Mouse (Mus musculus): ENCODE results near the gene Gm15557. TPM values are rescaled to one million over a fixed set of nuclear protein-coding genes. Genes with fewer than 3 reads are reported as not detected.

The Gm15557 gene
- polyA plus RNA-seq, 1 experiment from 2014 or later: not detected

DNA sequence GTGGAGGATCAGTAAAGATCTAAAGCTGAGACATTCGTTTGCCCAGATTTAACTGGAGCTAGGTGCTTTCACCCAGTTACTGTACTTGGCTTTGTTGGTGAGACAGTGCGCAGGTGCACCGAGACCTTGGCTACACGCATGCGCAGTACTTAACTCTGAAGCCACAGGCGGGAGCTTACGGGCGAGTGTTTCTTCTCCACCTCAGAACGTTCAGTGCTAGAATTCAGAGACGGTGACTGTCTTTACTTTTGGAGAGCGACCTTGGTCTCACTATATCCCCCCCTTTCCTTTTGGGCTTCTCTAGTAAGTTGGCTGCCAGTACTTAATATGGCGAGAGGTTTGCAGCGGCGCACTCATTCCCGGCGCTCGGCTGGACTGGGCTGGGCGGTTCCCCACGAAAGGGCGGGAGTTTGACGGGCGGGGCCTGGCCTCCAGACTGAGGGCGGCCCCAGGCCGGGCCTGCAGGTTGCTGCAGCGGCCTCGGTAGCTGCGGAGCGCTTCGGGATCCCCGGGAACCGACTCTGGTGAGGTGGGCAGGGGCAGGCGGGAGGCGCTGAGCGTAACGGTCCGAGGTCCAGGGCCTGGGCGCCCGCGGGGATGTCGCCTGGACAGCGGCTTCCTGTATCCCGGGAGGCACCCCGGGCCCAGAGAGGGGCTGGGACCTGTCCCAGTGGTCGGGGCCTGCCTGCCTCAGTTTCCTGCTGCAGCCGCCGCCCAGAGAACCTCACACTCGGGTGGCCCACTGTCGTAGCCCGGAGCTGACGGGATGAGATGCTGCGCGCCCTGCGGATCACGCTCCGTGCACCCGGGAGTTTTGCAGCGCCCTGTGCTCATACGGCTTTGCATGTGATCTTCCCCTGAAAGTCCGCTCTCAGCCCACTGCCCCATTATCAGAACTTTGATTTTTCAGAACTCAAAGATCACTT, 15.9 kb downstream of the Gm15557 start, which contains the start of gene Cep250:
TSS of gene Cep250 (plus strand) at position 325 of the 926 bp plus-strand sequence.
- under 1% methylated on average over 58 of the region's 59 CpGs for WGBS

DNA sequence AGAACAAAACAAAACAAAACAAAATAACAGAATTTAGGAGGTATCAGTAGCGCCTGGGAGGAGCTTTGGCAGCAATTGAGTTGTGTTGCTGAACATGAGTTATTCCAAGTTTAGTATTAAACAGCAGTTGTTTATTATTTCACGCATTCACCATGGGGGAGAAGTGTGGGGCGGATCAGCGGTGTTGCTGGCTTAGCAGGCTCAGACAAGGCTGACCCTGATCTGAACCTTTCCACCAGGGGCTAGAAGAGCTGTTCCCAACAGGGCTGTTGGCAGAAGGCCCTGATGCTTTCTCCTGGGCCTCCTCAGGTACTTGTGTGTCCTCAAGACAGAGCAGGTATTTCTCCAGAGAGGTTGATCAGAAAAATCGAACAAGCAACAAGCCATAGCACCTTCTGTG, 19.5 kb downstream of the Gm15557 start:
- WGBS: 88% methylated on average over 5 of the region's 5 CpGs
- H3K4me1 ChIP-seq: peaks cover 4% of the 10 kb centered on the region; the same call in 1 of the 2 replicates
- no peak overlapping the region for H3K27ac ChIP-seq
- no peak overlapping the region for H3K4me2 ChIP-seq (replicated peaks)
- 0 out of 2 replicates have a peak, but pooled peaks cover 2% of the 10 kb centered on the region for H3K27me3 ChIP-seq
- no peak overlapping the region for H3K4me3 ChIP-seq
- peaks cover 31% of the 10 kb centered on the region for H3K36me3 ChIP-seq
- no peaks in the 10 kb centered on the region for H3K9me3 ChIP-seq
- no peak overlapping the region for H3K9ac ChIP-seq
- no peak for ATAC-seq (ENCODE audit: insufficient number of reproducible peaks, insufficient read depth, low FRiP score, low TSS enrichment)

More for the DNA sequence above, 15.9 kb downstream of the Gm15557 start, which contains the start of gene Cep250:
- H3K36me3 ChIP-seq: no peaks in the 10 kb centered on the region
- H3K4me3 ChIP-seq: peak within 1 kb of the TSS; percentile 93
- H3K4me2 ChIP-seq (replicated peaks): peak within 1 kb of the TSS; percentile 53
- H3K9me3 ChIP-seq: no peaks in the 10 kb centered on the region
- peak within 1 kb of the TSS; percentile 85 for H3K27ac ChIP-seq
- 0 out of 2 replicates have a peak, but pooled peaks cover 2% of the 10 kb centered on the region for H3K27me3 ChIP-seq
- peaks cover 4% of the 10 kb centered on the region; the same call in 1 of the 2 replicates for H3K4me1 ChIP-seq
- H3K9ac ChIP-seq: peak within 1 kb of the TSS; percentile 96
- peak; percentile 96 for ATAC-seq (ENCODE audit: insufficient number of reproducible peaks, insufficient read depth, low FRiP score, low TSS enrichment)

DNA sequence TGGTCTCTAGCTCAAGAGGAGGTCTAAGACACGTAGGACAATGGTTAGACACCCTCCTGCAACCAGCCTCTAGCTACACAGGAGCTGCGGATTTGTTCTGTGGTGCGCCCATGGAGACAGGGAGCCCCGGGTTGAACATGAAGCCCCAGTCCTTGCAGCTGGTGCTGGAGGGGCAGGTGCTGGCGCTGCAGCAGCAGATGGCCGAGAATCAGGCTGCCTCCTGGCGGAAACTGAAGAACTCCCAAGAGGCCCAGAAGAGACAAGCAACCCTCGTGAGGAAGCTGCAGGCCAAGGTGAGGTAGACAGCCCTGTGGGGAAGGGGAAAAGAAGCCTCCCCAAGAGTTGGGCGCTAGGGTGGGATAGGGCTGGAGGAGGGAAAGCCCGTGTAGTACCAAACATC, 21.3 kb downstream of the Gm15557 start:
- no peak for ATAC-seq (ENCODE audit: insufficient number of reproducible peaks, insufficient read depth, low FRiP score, low TSS enrichment)
- 78% methylated on average over 10 of the region's 10 CpGs for WGBS
- Histone ChIP-seq H3K36me3 (peaks cover 48% of the 10 kb centered on the region), H3K4me1 (peaks cover 4% of the 10 kb centered on the region; the same call in 1 of the 2 replicates), H3K9me3 (no peaks in the 10 kb centered on the region), H3K9ac (no peak overlapping the region), H3K27me3 (no peaks in the 10 kb centered on the region), H3K27ac (no peak overlapping the region), H3K4me2 (replicated peaks) (no peak overlapping the region), H3K4me3 (no peak overlapping the region)

DNA sequence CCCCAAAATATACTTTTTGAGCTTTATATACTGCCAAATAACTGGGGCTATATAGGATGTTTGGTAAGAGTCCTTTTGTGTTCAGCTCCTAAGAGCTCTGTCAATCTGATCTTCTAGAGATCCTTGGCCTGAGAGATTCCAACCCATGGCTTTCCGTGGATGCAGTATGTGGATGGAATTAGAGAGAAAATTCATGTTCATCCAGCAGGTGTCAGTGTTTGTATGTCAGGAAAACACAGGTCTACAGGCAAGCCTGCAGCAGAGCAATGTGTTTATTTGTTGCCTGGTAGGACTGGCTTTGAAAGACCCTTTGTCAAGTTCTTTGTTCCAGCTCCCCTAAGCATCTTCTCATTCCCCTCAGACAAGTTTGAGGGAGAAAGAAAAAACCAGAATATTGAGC, 22.5 kb downstream of the Gm15557 start:
- H3K36me3 ChIP-seq: peaks cover 58% of the 10 kb centered on the region

GRCm38 (mm10) chr2:155973348-155973747, 32.8 kb downstream of the Gm15557 start:
- no peaks in the 10 kb centered on the region for H3K9me3 ChIP-seq
- no peak overlapping the region for H3K27ac ChIP-seq
- peaks cover 91% of the 10 kb centered on the region for H3K36me3 ChIP-seq
- WGBS: 85% methylated on average over 6 of the region's 6 CpGs
- no peaks in the 10 kb centered on the region for H3K4me1 ChIP-seq
- no peak for ATAC-seq (ENCODE audit: insufficient number of reproducible peaks, insufficient read depth, low FRiP score, low TSS enrichment)
- no peak overlapping the region for H3K4me3 ChIP-seq
- H3K9ac ChIP-seq: no peak overlapping the region
- H3K27me3 ChIP-seq: no peaks in the 10 kb centered on the region
- no peak overlapping the region for H3K4me2 ChIP-seq (replicated peaks)

More for the DNA sequence above, 22.5 kb downstream of the Gm15557 start:
- H3K4me3 ChIP-seq: no peak overlapping the region
- H3K27me3 ChIP-seq: no peaks in the 10 kb centered on the region
- H3K9me3 ChIP-seq: no peaks in the 10 kb centered on the region
- whole genome bisulfite sequencing: 43% methylated on average over 1 of the region's 1 CpGs
- H3K27ac ChIP-seq: no peak overlapping the region
- H3K4me2 ChIP-seq (replicated peaks): no peak overlapping the region
- H3K4me1 ChIP-seq: no peaks in the 10 kb centered on the region
- H3K9ac ChIP-seq: no peak overlapping the region
- ATAC-seq (ENCODE audit: insufficient number of reproducible peaks, insufficient read depth, low FRiP score, low TSS enrichment): no peak

GRCm38 (mm10) chr2:155974087-155974731, 33.7 kb downstream of the Gm15557 start:
- no peak for ATAC-seq (ENCODE audit: insufficient number of reproducible peaks, insufficient read depth, low FRiP score, low TSS enrichment)
- Histone ChIP-seq H3K36me3 (peaks cover 87% of the 10 kb centered on the region), H3K9me3 (no peaks in the 10 kb centered on the region), H3K4me1 (no peaks in the 10 kb centered on the region), H3K27ac (no peak overlapping the region), H3K27me3 (no peaks in the 10 kb centered on the region), H3K9ac (no peak overlapping the region; the same call in 1 of the 2 replicates), H3K4me3 (no peak overlapping the region), H3K4me2 (replicated peaks) (no peak overlapping the region)
- WGBS: 81% methylated on average over 14 of the region's 14 CpGs

DNA sequence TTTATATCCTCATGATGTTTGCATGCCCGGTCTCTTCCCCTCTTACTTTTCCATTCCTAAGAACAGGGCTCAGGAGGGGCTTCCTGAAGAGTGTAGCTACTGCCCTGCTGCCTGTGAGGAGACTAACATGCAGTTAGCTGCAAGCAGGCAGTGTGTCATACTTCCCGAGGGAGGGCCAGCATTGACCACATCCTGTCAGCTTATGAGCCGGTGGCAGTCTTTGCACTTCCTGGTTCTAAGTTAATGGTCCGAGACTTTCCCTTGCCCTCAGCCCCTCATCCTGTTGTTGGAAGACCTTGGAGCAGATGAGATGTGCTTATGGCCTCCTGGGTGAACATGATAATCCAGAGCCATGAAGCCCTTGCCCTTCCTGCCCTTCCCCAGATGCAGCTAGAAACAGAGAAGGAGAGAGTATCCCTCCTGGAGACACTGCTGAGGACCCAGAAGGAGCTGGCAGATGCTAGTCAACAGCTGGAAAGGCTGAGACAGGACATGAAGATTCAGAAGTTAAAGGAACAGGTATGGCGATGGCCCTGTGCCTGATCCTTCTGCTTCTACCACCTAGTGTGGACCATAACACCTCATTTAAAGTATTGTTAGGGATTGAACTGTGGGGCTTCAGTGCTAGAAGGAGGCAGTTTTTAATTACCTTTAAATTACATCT, 38.9 kb downstream of the Gm15557 start:
- Histone ChIP-seq H3K4me3 (no peak overlapping the region), H3K27me3 (no peaks in the 10 kb centered on the region), H3K36me3 (peaks cover 87% of the 10 kb centered on the region), H3K9ac (no peak overlapping the region), H3K27ac (no peak overlapping the region), H3K4me1 (no peaks in the 10 kb centered on the region), H3K4me2 (replicated peaks) (no peak overlapping the region), H3K9me3 (no peaks in the 10 kb centered on the region)
- ATAC-seq (ENCODE audit: insufficient number of reproducible peaks, insufficient read depth, low FRiP score, low TSS enrichment): no peak
- 86% methylated on average over 5 of the region's 5 CpGs for WGBS

DNA sequence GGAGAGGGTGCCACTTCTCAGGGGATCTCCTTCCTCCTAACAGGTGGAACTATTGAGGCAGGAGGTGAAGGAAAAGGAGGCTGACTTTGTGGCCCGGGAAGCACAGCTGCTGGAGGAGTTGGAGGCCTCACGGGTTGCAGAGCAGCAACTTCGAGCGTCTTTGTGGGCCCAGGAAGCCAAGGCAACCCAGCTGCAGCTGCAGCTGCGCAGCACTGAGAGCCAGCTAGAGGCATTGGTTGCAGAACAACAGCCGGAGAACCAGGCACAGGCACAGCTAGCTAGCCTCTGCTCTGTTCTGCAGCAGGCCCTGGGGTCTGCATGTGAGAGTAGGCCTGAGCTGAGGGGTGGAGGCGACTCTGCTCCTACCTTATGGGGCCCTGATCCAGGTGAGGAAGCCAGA, 45.2 kb downstream of the Gm15557 start:
- ATAC-seq (ENCODE audit: insufficient number of reproducible peaks, insufficient read depth, low FRiP score, low TSS enrichment): no peak
- H3K4me2 ChIP-seq (replicated peaks): no peak overlapping the region
- 90% methylated on average over 7 of the region's 7 CpGs for WGBS
- peaks cover 97% of the 10 kb centered on the region for H3K36me3 ChIP-seq
- H3K9ac ChIP-seq: no peak overlapping the region
- no peak overlapping the region for H3K27ac ChIP-seq
- H3K4me1 ChIP-seq: no peaks in the 10 kb centered on the region
- no peaks in the 10 kb centered on the region for H3K9me3 ChIP-seq
- H3K4me3 ChIP-seq: no peak overlapping the region
- no peaks in the 10 kb centered on the region for H3K27me3 ChIP-seq

GRCm38 (mm10) chr2:155987131-155987530, 46.6 kb downstream of the Gm15557 start:
- Histone ChIP-seq H3K36me3 (peaks cover 98% of the 10 kb centered on the region), H3K27ac (no peak overlapping the region), H3K4me3 (no peak overlapping the region), H3K9me3 (no peaks in the 10 kb centered on the region), H3K9ac (no peak overlapping the region), H3K27me3 (no peaks in the 10 kb centered on the region), H3K4me2 (replicated peaks) (no peak overlapping the region), H3K4me1 (no peaks in the 10 kb centered on the region)
- WGBS: 97% methylated on average over 6 of the region's 6 CpGs
- ATAC-seq (ENCODE audit: insufficient number of reproducible peaks, insufficient read depth, low FRiP score, low TSS enrichment): no peak

GRCm38 (mm10) chr2:155989085-155989484, 48.6 kb downstream of the Gm15557 start:
- Histone ChIP-seq H3K27me3 (no peaks in the 10 kb centered on the region), H3K36me3 (peaks cover 100% of the 10 kb centered on the region), H3K27ac (no peak overlapping the region), H3K4me1 (no peaks in the 10 kb centered on the region), H3K4me3 (no peak overlapping the region), H3K4me2 (replicated peaks) (no peak overlapping the region), H3K9me3 (no peaks in the 10 kb centered on the region), H3K9ac (no peak overlapping the region)
- WGBS: 74% methylated on average over 4 of the region's 4 CpGs
- no peak for ATAC-seq (ENCODE audit: insufficient number of reproducible peaks, insufficient read depth, low FRiP score, low TSS enrichment)

- no peak overlapping the region for H3K27ac ChIP-seq
- no peaks in the 10 kb centered on the region for H3K27me3 ChIP-seq
- H3K4me2 ChIP-seq (replicated peaks): no peak overlapping the region
- H3K4me1 ChIP-seq: no peaks in the 10 kb centered on the region
- H3K36me3 ChIP-seq: peaks cover 100% of the 10 kb centered on the region
- H3K9me3 ChIP-seq: no peaks in the 10 kb centered on the region
- 95% methylated on average over 10 of the region's 10 CpGs for WGBS
- ATAC-seq (ENCODE audit: insufficient number of reproducible peaks, insufficient read depth, low FRiP score, low TSS enrichment): no peak
- no peak overlapping the region for H3K4me3 ChIP-seq
- no peak overlapping the region for H3K9ac ChIP-seq
Observed at GRCm38 (mm10) chr2:155991151-155991550, 50.6 kb downstream of the Gm15557 start.
